Mouse (Mus musculus): Measurements from ENCODE around the gene Sfxn2.

GRCm38 (mm10) chr19:46641420-46642085, 68.4 kb downstream of the Sfxn2 start:
- TF ChIP-seq CTCF (IDR thresholded peaks at IDR 0.05; ENCODE audit: control insufficient read depth, insufficient read depth, insufficient replicate concordance, low read depth, low read length) = no peak
- TF ChIP-seq POLR2A (IDR thresholded peaks at IDR 0.05; ENCODE audit: control insufficient read depth, low read depth, low read length) = no peak

Data from testis, adult 2 months (tissue).